Mouse (Mus musculus) spleen, adult 2 months (tissue): ENCODE measurements around the gene Fkbp14.

ENCODE experiments used
- CTCF ChIP-seq: fragments of 200-500 bp; IDR thresholded peaks from 2 replicates; pipeline ENCODE4 v1.5.1; 2011; ENCODE audit warnings: mild to moderate bottlenecking, inconsistent platforms; ENCODE audit not compliant: insufficient read depth, insufficient read length, insufficient replicate concordance; ENCODE audit errors: extremely low read depth
- POLR2A ChIP-seq: fragments of 200-500 bp; IDR thresholded peaks from 2 replicates; pipeline ENCODE4 v1.6.1; 2011; ENCODE audit warnings: low read depth, low read length, inconsistent platforms

GRCm38 (mm10) chr6:54631462-54631861 lies 34.4 kb upstream of the Fkbp14 start:
- TF ChIP-seq CTCF (no peak), POLR2A (no peak)
